Mouse (Mus musculus) bone marrow macrophage, adult 2 months (primary cell): Measurements from ENCODE around the gene Hcrtr1. TPM values are rescaled to one million over a fixed set of nuclear protein-coding genes. Genes with fewer than 3 reads are reported as not detected.

Source experiments
- H3K27ac ChIP-seq: 2 replicates; pipeline ENCODE4 v1.5.1; 2012; ENCODE audit warnings: low read depth, low read length; ENCODE audit not compliant: insufficient read depth
- H3K4me1 ChIP-seq: 2 replicates; pipeline ENCODE4 v1.6.1; 2012; ENCODE audit warnings: low read length; ENCODE audit not compliant: control insufficient read depth, insufficient read depth
- H3K4me3 ChIP-seq: 2 replicates; pipeline ENCODE4 v1.5.1; 2012; ENCODE audit warnings: mild to moderate bottlenecking, low read length, moderate library complexity; ENCODE audit not compliant: insufficient read depth
- CTCF ChIP-seq: IDR thresholded peaks from 2 replicates; pipeline ENCODE4 v1.5.1; 2012; ENCODE audit warnings: low read depth, mild to moderate bottlenecking, low read length, moderate library complexity
- POLR2A ChIP-seq: IDR thresholded peaks from 2 replicates; pipeline ENCODE4 v1.6.1; 2012; ENCODE audit warnings: mild to moderate bottlenecking, low read depth, low read length, borderline replicate concordance
- polyA plus RNA-seq: library from polyadenylated mRNA; stranded (reverse); fragments of >200 nt; gene quantifications from 2 replicates; pipeline ENCODE4 v1.2.4, GENCODE M21; 2012; ENCODE audit not compliant: missing spikeins, insufficient read depth, insufficient read length

Gene Hcrtr1
- polyA plus RNA-seq, 1 experiment: not detected

GRCm38 (mm10) chr4:130081345-130082190, 57.6 kb downstream of the Hcrtr1 start:
- H3K4me3 ChIP-seq: no peak overlapping the region
- no peak for TF ChIP-seq CTCF
- TF ChIP-seq POLR2A: no peak
- no peak overlapping the region for H3K27ac ChIP-seq
- no peaks in the 10 kb centered on the region for H3K4me1 ChIP-seq

Other genes with a start within 250 kb of the Hcrtr1 start
- not detected in 2 replicates for gene Spocd1, start 210.1 kb downstream of the Hcrtr1 start, polyA plus RNA-seq
- gene Adgrb2, start 154.5 kb downstream of the Hcrtr1 start, polyA plus RNA-seq: not detected in 2 replicates
- gene Col16a1, start 91.5 kb downstream of the Hcrtr1 start, polyA plus RNA-seq: 0.48 and 1.1 TPM in 2 replicates
- gene Pef1, start 36.8 kb downstream of the Hcrtr1 start, polyA plus RNA-seq: 41.4 and 44.1 TPM in 2 replicates
- 0.58 and 0.92 TPM in 2 replicates for gene Tinagl1, start 35.8 kb upstream of the Hcrtr1 start, polyA plus RNA-seq
- not detected in 2 replicates for gene Gm853, start 83.0 kb upstream of the Hcrtr1 start, polyA plus RNA-seq
- gene Serinc2, start 139.8 kb upstream of the Hcrtr1 start, polyA plus RNA-seq: 1.0 and 1.3 TPM in 2 replicates
- gene Fabp3, start 169.2 kb upstream of the Hcrtr1 start, polyA plus RNA-seq: 3.0 and 3.9 TPM in 2 replicates
- not detected in 2 replicates for gene Gm10570, start 169.3 kb upstream of the Hcrtr1 start, polyA plus RNA-seq
- 40.5 and 42.9 TPM in 2 replicates for gene Zcchc17, start 220.6 kb upstream of the Hcrtr1 start, polyA plus RNA-seq
- gene Snrnp40, start 220.8 kb upstream of the Hcrtr1 start, polyA plus RNA-seq: 24.3 and 26.6 TPM in 2 replicates